Mouse (Mus musculus): ENCODE data around the gene Ttf2. TPM values are rescaled to one million over a fixed set of nuclear protein-coding genes. Genes with fewer than 3 reads are reported as not detected.
A peak's percentile ranks its signal among the peaks of the same experiment; 100 is the strongest.

The Ttf2 gene
- 1 to 10 TPM; 1.1 to 1.5 (median 1.3) TPM for total RNA-seq (2022)

DNA sequence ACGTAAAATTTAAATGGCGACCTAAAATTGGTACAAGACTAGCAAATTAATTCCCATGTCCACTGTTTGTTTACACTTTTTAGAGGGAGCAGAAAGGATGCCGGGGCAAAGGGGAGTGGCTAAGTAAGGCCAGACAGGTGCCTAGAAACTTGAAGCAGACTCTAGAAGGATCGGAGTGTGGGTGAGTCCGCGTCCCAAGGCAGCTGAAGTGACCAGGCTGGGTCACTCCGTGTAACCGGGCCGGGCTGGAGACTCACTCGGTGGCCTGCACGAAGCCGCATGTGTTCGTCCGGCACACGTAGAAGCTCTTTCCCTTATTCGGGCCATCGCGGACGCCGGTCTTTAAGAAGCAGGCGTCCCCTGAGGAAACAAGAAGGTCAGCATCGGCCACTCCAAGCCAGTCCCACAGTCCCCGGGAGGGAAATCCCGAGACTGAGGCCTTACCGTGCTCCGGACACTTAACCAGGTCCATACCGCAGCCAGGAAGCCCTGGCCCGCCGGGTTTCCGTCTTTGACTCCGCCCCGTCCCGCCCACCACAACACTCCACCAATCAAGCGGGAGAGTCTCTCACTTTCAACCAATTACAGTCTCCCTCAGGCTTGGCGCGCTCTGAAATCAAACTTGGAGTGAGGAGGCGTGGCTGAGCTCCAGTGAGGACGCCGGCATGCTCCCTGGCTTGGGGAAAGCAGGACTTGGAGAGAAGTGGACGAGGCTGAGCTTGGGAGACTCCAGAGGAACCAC, at the start of gene Ttf2:
TSS of gene Ttf2 (minus strand) at position 488 of the 742 bp plus-strand sequence.
- DNase-seq (ENCODE audit: low spot score in 2 of 2) = peak; percentile 78 to 79

DNA sequence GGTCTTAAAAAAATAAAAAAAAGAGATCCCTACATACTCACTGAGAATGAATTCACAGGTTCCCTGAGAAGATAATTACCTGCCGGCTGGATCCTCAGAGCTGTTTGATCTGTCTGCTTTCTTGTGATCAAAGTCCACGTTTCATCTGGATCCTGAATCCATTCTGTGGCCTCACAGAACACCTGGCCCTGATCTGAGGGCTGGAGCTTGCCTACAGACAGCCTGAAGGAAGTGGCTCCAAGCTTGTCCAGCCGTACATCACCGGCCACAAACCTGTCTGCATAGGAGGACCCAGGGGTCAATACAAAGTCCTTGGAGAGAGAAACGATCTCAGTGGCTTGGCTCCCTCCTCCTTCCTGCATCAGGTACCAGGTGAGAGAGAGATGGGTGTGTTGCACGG, 49.0 kb upstream of the Ttf2 start:
- DNase-seq (ENCODE audit: low spot score in 2 of 2) = no peak

DNA sequence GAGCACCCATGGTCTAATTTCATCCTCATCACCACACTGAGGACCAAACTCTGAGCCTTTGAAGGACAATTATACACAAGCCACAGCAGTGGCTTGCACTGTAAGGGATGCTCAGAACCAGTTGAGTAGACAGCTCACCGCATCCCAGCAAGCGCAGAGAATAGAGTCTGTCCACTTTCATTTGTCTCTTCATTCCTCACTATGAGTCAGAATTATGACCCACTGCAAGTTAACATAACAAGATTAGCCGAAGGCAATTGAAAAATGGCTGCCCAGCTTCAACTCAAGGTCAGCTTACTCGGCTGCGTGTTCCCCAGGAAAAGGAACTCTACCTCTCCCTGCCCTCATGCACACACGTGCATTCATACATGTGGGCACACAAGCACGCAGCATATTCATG, 46.6 kb upstream of the Ttf2 start:
- DNase-seq (ENCODE audit: low spot score in 2 of 2) = no peak

DNA sequence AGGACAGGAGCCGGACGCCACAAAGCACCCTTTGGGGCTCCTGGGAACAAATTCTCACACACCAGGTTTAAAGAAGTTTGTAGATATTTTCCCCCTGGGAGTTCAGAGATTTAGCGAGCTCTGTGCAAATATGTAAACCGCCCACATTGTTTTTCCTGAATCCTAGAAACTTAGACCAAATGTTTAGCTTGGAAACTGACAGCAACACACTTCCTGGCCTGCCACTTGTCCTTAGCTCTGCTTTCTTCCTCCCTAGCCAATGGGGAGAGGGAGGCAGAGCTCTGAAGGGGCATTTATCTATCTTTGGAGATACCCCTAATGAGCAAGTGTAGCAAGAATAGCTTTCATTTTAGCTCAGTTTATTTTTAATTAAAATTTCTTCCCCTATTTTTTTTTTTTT, 45.8 kb upstream of the Ttf2 start:
- DNase-seq (ENCODE audit: low spot score in 2 of 2) = no peak

DNA sequence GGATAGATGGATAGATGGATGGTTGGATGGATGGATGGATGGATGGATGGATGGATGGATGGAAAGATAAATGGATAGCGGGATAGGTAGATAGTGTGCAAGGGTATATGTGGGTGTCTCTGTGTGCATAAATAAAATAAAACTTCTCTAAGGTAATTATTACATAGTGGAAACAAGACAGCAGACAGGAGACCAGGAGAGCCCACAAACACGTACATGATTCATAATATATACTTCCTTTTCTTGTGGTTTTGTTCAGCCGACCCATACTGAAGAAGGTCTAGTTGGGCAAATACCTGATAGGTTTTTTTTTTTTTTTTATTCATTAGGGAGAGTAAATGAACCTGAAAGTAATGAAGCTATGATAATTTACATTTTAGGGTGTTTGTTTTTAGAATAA, 44.1 kb upstream of the Ttf2 start:
- DNase-seq (ENCODE audit: low spot score in 2 of 2) = no peak

DNA sequence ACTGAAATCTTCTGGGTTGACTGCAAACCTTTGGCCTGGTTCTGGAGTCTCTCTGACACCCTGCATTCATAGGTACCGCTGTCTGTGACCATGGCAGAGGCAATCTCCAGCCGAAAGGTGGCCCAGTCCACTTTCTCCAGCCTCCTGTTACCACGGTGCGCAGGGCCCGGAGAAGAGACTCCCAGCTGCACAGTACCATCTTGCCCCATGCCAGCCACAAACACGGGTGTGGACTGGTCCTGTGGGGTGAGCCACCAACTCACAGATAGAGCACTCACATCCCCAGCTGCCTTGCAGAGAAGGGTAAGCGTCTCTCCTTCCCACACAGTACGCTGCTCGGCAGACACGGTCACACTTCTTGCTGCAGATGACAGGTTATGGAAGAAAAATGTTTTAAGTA, 43.5 kb upstream of the Ttf2 start:
- no peak for DNase-seq (ENCODE audit: low spot score in 2 of 2)

DNA sequence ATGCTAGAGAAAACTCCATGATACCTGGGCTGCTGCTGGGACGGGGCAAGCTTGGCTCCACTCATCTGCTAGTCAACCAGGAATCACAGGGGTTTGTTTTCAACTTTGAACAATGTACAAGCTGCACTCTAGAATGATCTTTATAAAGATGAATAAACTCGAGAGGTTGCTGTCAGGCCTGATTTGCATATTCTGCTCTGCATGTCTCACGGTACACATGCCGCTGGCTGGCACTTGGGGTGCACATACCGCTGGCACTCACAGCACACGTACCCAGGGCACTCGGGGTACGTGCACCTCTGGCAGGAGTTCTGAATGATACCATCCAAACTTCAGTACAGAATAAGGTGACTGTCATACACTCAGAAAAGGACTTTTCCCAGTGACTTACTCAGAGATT, 43.1 kb upstream of the Ttf2 start:
- no peak for DNase-seq (ENCODE audit: low spot score in 2 of 2)

DNA sequence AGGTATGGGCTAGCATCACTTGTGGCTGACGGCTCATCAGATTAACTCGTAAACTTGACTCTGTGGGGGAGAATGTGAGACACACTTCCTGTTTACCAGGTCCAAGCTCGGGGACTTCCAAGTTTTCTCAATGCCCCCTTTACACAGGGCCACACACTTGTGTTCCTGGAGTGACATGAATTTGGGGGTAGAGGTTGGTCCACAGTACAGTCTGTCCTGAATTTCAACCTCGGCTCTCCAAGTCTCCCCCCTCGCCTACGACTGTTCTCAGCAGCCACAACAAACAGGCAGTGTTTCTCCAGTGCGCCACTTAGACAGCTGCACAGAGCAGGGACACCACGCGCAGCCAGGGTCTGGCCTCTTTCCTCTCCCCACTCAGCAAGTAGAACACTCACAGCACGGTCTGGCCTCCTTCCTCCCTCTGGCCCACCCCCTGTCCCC, 42.7 kb upstream of the Ttf2 start:
- DNase-seq (ENCODE audit: low spot score in 2 of 2) = peak in 1 of 2 experiments; percentile 24

DNA sequence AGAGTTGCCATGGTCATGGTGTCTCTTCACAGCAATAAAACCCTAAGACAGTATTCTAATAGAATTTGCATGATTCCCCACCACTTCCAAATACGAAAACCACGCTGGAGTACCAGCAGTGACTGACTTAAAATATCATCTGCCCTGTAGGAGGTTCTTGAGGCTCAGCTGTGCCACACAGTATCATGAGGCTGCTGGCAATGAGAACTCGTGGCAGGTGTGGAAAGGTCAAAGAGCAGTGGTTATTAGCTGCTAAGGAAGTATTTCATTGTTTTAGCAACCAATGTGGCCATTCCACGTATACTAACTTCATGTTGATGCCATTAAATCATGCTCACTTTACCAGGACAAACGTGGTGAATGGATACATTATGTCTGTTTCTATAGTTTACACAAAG, 41.7 kb upstream of the Ttf2 start:
- DNase-seq (ENCODE audit: low spot score in 2 of 2) = no peak

DNA sequence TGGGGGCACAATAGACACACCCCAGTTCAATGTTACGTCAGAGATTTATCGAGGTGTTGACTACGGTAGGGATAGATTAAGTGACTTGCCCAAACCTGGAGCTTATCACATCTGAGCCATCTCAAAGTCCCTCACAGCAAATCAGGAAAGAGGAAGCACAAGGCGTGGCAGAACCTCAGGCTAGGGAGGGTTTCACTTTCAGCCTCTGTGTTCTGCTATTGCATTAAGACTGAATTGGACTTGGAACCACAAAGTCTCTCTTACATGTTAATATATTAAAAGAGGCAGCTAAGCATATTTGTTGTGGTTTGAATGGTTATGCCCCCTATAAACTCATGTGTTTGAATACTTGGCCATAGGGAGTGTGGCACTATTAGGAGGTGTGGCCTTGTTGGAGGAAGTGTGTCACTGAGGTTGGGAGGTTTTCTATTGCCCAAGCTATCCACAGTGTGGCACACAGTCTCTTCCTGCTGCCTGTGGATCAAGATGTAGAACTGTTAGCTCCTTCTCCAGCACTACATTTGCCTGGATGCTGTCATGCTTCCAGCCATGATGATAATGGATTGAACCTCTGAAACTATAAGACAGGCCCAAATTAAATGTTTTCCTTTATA, 41.2 kb upstream of the Ttf2 start:
- no peak for DNase-seq (ENCODE audit: low spot score in 2 of 2)

DNA sequence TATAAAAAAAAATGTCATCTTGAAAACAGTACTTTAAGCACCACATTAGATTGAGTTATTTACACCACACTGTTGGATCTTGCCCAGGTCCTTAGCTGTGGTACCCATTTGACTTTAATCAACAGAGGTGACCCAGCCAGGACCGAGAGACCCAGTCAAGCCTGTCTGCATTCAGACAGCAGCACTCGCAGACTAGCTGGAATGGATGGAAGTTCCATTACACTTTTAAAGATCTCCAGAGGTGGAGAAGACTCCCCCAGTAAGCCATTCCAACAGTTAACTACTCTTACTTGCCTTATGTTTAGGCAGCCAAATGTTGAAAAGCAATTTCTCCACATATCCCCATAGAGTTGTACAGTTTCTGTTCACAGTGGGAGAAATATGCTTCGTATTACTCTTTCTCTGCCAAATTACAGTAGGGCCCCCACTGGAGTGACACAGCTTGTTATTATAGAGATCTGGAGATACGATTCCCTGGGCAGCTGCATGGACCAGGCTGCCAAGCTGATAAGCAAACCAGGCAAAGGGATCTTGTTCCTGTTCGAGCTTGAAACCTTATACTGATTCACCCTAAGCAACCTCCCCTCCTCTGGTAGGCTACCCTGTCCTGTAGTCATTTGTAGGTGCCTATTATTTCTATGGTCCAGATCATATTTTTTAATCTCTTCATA, 37.8 kb upstream of the Ttf2 start:
- no peak for DNase-seq (ENCODE audit: low spot score in 2 of 2)

DNA sequence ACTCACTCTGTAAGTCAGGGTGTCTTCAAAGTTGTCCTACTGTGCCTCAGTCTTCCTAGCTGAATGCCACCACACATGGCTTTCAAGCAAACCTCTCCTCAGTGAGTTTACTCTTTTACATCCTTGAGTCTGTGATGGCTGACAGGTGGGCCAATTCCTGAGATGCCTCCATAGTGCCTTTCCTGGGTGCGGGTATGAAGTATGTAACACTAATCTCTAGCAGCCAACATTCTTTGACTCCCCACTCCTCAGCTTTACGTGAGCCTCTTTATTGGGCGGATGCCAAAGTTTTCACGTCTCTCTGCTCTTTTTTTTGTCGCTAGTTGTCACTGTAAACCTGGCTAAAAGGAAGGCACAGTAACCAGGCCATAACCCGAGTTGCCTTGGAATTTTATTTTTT, 35.9 kb upstream of the Ttf2 start:
- DNase-seq (ENCODE audit: low spot score in 2 of 2) = no peak

DNA sequence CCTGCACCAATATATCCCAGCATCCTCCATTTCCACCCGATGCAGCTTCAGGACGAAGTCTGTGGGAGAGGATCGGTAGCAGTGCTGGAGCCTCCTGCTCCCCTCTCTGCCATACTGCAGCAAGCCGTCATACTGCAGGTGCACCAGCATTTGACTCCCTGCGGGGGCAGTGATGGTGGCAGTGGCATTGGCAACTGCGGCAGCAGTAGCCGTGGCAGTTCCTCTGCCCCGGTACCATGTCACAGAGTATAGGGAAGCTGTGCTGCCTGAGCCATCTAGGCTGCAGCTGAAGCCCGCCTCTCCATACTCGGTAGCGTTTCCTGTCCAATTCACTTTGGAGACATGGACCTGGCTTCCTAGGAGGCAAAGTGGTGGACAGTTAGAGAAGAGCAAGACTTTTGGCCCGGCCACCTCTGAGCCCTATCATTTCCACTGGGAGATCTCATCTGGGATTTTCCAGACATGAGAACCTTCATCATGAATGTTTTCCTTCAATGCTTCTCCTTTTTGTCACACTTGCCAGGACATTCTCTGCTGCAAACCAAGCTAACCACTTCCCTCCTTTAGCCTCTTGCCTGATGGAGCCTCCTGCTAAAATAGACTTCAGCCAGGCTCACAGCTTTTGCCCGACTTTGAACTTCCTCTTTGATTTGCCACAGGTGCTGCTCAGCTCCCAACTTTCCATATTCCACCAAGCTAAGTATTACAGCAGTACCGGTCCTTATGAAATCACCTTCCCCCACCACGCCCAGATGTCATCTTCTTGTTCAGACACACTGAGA, 34.3 kb upstream of the Ttf2 start:
- DNase-seq (ENCODE audit: low spot score in 2 of 2) = no peak

DNA sequence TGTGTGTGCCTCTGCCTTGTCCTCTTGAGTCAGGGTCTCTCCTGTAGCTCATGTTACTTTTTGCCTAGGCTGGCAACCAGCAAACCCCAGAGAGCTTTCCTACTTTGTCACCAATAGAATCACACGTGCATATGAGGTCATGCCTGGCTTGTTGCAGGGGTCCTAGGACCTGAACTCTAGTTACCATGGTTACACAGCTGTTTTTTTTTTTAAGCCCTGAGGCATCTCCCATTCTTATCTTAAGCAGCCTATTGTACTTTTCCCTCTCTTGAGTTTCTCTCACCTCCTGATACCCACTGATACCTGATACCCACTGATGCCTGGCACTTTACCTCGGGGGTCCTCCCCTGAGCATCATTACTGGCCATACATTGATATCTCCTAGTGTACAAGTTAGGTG, 30.3 kb upstream of the Ttf2 start:
- no peak for DNase-seq (ENCODE audit: low spot score in 2 of 2)

DNA sequence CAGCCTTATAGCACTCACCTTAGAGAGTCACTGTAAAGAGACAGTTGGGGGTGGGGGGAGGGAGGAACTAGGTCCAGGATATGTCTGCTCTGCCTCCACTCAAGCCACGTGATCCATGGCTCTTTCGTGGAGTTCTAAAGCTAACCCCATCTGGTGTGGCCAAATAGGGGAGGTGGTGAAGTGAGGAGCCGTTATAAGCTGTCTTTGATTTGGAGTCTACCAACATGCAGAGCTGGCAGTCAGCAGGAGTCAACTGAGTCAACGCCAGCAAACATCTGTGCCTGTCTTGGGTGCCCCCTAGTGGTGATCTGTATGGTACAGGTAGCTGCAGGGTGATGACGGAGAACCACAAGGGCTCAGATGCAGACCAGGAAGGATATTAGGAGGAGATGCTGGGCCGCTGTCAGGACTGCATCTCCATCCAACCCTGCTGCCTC, 29.5 kb upstream of the Ttf2 start:
- DNase-seq (ENCODE audit: low spot score in 2 of 2) = peak; percentile 16 to 28

DNA sequence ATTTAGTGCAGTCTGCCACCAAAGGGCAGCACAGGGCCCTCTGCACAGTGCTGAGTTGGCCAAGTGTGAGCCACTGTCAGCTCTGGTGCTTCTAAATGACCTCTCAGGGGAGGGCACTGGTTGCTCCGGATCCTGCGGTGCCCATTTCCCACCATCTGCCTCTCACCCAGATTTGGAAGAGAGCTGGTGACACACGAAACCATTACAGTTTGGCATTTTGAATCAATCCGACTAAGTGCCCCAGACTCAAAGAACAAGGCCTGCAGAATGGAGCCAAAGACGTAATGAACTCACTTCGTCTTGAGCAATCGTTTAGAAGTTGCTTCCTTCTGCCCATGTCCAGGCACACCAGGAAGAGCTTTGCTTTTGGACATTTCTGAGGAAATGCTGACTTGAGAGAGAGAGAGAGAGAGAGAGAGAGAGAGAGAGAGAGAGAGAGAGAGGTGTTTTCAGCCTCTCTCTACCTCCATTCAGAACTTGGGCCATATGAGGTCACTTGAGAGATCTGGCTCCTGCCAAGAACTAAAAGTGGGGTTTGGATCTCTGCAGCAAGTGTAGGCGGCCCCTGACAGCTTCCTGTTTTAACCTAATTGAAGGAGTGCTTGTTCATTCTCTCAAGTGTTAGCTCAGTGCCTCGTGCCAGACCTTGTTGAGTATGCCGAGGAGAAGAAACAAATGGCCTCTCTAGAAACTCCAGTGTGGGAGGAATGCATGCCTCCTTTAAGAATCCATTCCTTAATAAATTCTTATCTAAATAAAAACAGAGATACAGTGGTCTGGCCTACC, 28.5 kb upstream of the Ttf2 start:
- DNase-seq (ENCODE audit: low spot score in 2 of 2) = peak in 1 of 2 experiments; percentile 41

DNA sequence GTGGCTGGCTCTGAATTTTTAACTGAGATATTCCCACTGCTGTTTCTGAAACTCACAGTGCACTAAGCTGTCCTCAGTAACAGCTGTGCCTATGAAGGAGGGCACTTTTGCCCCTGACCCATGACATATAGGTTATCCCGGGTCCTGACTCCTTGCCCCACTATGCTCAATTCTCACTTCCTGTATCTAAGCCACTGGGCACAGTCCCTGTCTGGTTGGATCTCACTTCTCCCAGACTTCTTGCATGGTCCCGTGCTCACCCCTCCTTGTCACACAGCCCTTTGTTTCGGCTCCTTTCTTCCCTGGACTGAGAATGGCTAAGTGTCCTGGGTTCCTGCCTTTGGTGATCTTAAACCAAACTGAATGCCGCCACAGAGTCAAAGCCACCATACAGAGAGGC, 24.8 kb upstream of the Ttf2 start:
- no peak for DNase-seq (ENCODE audit: low spot score in 2 of 2)

DNA sequence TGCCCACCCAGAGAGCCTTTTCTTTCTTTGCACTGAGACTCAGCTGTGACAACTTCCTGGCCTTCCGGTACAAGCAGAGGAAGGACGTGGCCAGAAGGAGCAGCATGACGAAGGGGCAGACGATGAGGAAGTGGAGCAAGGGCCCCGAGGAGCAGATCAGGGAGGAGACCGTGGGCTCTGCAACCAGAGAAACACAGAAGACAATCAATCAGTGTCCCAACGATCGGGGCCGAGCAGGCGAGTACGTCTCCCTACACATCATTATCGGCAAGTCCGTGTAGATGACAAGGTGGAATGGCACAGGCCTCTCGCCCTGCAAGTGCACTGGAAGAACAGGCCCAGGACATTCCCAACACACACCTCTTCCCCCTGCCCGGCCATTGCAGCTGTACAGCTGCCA, 24.3 kb upstream of the Ttf2 start:
- no peak for DNase-seq (ENCODE audit: low spot score in 2 of 2)

DNA sequence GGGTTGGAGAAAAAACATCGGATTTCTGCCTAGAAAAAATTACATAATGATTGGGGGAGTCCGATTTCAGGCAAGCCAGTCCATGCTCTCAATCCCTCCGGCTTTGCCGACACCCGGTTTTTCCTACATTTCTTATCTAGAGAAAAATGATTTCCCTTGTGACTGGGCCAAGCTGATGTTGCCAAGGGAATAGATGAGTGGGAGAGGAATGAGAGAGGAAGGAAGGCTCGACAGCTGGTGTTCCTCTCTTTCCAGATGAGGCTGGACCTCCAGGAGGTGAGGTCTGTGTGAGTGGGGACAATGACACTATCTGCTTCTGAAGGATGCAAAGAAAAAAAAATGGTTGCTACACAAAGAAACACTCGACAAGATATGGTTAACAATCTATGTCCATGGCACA, 23.7 kb upstream of the Ttf2 start:
- no peak for DNase-seq (ENCODE audit: low spot score in 2 of 2)

DNA sequence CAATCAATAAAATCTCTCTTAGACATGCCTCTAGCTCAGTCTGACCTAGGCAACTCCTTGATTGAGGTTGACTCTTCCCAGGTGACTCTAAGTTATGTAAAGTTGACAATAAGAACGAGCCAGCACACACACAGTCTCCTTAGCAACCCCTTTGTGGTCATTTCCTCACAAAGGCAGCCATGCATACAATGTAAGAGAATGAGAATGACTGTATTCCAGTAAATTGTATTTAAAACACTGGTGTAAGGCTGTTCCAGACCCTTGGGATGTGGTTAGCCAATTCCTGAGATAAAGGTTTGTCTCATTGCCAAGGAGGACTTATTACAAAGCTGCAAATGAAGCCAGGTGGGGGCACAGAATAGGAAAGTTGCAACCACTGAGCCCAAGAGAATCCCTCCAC, 20.8 kb upstream of the Ttf2 start:
- no peak for DNase-seq (ENCODE audit: low spot score in 2 of 2)

DNA sequence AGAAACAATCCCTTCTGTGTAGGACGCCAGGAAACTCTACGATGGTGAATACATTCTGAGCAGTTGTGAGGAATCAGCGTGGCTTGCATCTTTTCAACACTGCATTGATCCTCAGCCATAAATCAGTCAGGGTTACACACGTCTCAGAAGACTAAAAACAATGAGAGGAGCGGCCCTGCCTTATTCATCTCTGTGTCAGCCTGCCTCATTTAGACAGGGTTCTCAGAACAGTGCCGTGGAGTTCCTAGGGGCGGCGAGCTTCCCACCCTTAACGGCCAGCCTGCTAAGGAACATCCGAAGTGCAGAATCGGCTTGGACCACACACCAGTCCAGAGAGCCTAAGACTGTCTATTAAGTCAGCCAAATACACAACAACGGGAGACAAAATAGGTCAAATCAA, 20.0 kb upstream of the Ttf2 start:
- no peak for DNase-seq (ENCODE audit: low spot score in 2 of 2)

All from left cerebral cortex, adult 8-10 months (tissue).